Comparison of ENCODE assay signal across 27 mouse cellular contexts in the genomic region with DNA sequence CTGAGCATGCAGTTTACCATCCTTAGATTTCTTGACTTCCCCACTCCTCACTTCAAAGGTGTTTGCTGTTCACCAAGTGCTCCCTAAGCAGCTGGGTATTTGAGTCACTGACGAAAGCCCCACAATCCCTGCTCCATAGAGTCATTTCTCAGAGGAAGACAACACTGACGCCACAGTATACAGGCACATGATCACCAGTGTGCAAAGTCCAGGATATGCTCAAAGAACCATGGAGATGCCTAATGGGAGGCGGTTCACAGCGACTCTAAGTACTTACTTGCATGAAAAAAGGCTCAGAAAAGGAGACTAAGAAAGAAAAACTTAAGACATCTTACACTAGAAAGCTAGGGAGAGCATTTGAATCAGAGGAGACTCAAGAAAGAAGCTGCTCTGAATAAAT. TPM values are rescaled to one million over a fixed set of nuclear protein-coding genes. Genes with fewer than 3 reads are reported as not detected.
DNase-seq lines count a peak whose midpoint lies in the region; ATAC-seq and TF ChIP-seq lines count a peak whose summit lies in the region.
"Had no signal": no experiment of that assay in that cellular context is flagged by ENCODE, and none has a peak within 500 bp of the region (broad histone marks: within the 10 kb centered on the region; RNA-seq: fewer than 3 reads in every experiment).

No protein-coding gene starts in this region.

- H3K36me3 ChIP-seq in intestine, embryonic 15.5 days = no peaks in the 10 kb centered on the region
- no peaks in the 10 kb centered on the region for H3K36me3 ChIP-seq in kidney, adult 2 months (ENCODE audit: control insufficient read depth, insufficient read depth, low read length)
- no peaks in the 10 kb centered on the region for H3K36me3 ChIP-seq in stomach, postnatal 0 days (ENCODE audit: control insufficient read depth, insufficient read depth, low read length)
- H3K36me3 ChIP-seq: embryonic facial prominence, embryonic 13.5 days; G1E had no signal

- H3K4me2 ChIP-seq in intestine, embryonic 15.5 days (replicated peaks) = no peak overlapping the region
- no peak overlapping the region for H3K4me2 ChIP-seq in stomach, postnatal 0 days (replicated peaks; ENCODE audit: low read depth)
- H3K4me2 ChIP-seq: embryonic facial prominence, embryonic 13.5 days; forebrain, embryonic 13.5 days; heart, embryonic 11.5 days; midbrain, embryonic 11.5 days had no signal

- 35% methylated on average over 4 of the region's 4 CpGs for WGBS in intestine, embryonic 15.5 days
- WGBS in kidney, adult 2 months = 22% methylated on average over 4 of the region's 4 CpGs
- WGBS in stomach, postnatal 0 days = 47% methylated on average over 4 of the region's 4 CpGs

- DNase-seq in kidney, adult 2 months = peak; percentile 80
- peak; percentile 32 for DNase-seq in kidney, postnatal 10 days
- DNase-seq in stomach, postnatal 0 days (ENCODE audit: low spot score) = no peak
- no peak for DNase-seq in right cerebral cortex, postnatal 14 days
- DNase-seq in gastrocnemius, adult 8-10 months (ENCODE audit: low spot score in 2 of 2) = no peak
- DNase-seq in ovary, postnatal 10 days (ENCODE audit: low spot score) = no peak
- DNase-seq: adrenal gland, postnatal 14 days; B cell, adult 2 months; cerebellum, adult 8-10 months; cerebellum, postnatal 36 days; embryo, embryonic 11 days; gastrocnemius, postnatal 10 days; liver, postnatal 0 days; right cerebral cortex, postnatal 25 days; thymus, postnatal 14 days had no signal

- no peak for TF ChIP-seq POLR2A in kidney, adult 2 months (IDR thresholded peaks at IDR 0.05; ENCODE audit: low read depth, low read length)

- H3K4me1 ChIP-seq in intestine, embryonic 15.5 days (replicated peaks) = no peaks in the 10 kb centered on the region
- peaks cover 3% of the 10 kb centered on the region; the same call in 1 of the 2 replicates for H3K4me1 ChIP-seq in kidney, adult 2 months (ENCODE audit: control insufficient read depth, insufficient read depth, low read length)
- no peaks in the 10 kb centered on the region for H3K4me1 ChIP-seq in stomach, postnatal 0 days (replicated peaks; ENCODE audit: control insufficient read depth, insufficient read depth)
- H3K4me1 ChIP-seq: embryonic facial prominence, embryonic 13.5 days; forebrain, embryonic 13.5 days had no signal

- H3K27me3 ChIP-seq in intestine, embryonic 15.5 days (replicated peaks) = no peaks in the 10 kb centered on the region
- H3K27me3 ChIP-seq in kidney, adult 2 months (replicated peaks; ENCODE audit: control insufficient read depth, insufficient read depth, low read length) = no peaks in the 10 kb centered on the region
- no peaks in the 10 kb centered on the region for H3K27me3 ChIP-seq in stomach, postnatal 0 days (ENCODE audit: control insufficient read depth, insufficient read depth, low read length)
- H3K27me3 ChIP-seq: CH12.LX; embryonic facial prominence, embryonic 13.5 days; forebrain, embryonic 13.5 days had no signal

- no peak overlapping the region for H3K27ac ChIP-seq in intestine, embryonic 15.5 days
- H3K27ac ChIP-seq in kidney, adult 2 months (ENCODE audit: insufficient read depth, low read depth, low read length) = no peak overlapping the region
- no peak overlapping the region for H3K27ac ChIP-seq in stomach, postnatal 0 days (replicated peaks)
- H3K27ac ChIP-seq: embryonic facial prominence, embryonic 13.5 days; forebrain, embryonic 13.5 days; left cerebral cortex, adult 2 months had no signal

- peak; percentile 81 for ATAC-seq in intestine, embryonic 15.5 days
- 0 out of 2 replicates have a peak, but pooled peaks have one; percentile 68 for ATAC-seq in stomach, postnatal 0 days (ENCODE audit: low FRiP score, low TSS enrichment)
- ATAC-seq: activated CD4-positive, CD25-positive, alpha-beta regulatory T cell, adult 4 months; forebrain, embryonic 13.5 days; hindbrain, embryonic 16.5 days; liver, postnatal 0 days; lung, postnatal 0 days had no signal

- TF ChIP-seq CTCF in kidney, adult 2 months (conservative IDR thresholded peaks at IDR 0.05; ENCODE audit: insufficient read depth, insufficient read length, low read depth, low read length) = no peak
- no peak for TF ChIP-seq CTCF in stomach, postnatal 0 days (IDR thresholded peaks at IDR 0.05; ENCODE audit: low read depth)

- H3K9ac ChIP-seq in intestine, embryonic 15.5 days = no peak overlapping the region
- H3K9ac ChIP-seq in stomach, postnatal 0 days (ENCODE audit: low read length) = no peak overlapping the region
- H3K9ac ChIP-seq: embryonic facial prominence, embryonic 13.5 days; forebrain, embryonic 13.5 days; liver, postnatal 0 days had no signal

- TF ChIP-seq EP300 in stomach, postnatal 0 days (optimal IDR thresholded peaks at IDR 0.05) = no peak

- no peaks in the 10 kb centered on the region for H3K9me3 ChIP-seq in intestine, embryonic 15.5 days
- no peaks in the 10 kb centered on the region for H3K9me3 ChIP-seq in stomach, postnatal 0 days (ENCODE audit: control insufficient read depth, low read length)
- H3K9me3 ChIP-seq: embryonic facial prominence, embryonic 13.5 days; forebrain, embryonic 13.5 days; G1E had no signal

- no peak overlapping the region for H3K4me3 ChIP-seq in intestine, embryonic 15.5 days (replicated peaks)
- H3K4me3 ChIP-seq in kidney, adult 2 months (ENCODE audit: insufficient read depth, low read depth, low read length) = no peak overlapping the region
- no peak overlapping the region for H3K4me3 ChIP-seq in stomach, postnatal 0 days (ENCODE audit: low read depth, low read length)
- H3K4me3 ChIP-seq: embryonic facial prominence, embryonic 13.5 days; erythroblast, embryonic 14.5 days; forebrain, embryonic 13.5 days; left cerebral cortex, adult 2 months had no signal

RNA-seq across cellular contexts. Expression of gene Atp11b, which starts 8.9 kb away (rescaled TPM):
- 43.2 and 44.4 TPM in 2 replicates for polyA plus RNA-seq in intestine, embryonic 15.5 days (2015; fragmentation: Nextera tagmentation; extraction: Ambion mirVana)
- 19.2 and 21.9 TPM in 2 replicates for polyA plus RNA-seq in kidney, adult 2 months (2012; rRNA removed)
- 30.8 and 33.1 TPM in 2 replicates for polyA plus RNA-seq in stomach, postnatal 0 days (2015; fragmentation: Nextera tagmentation; extraction: Ambion mirVana)
- 10 to 100 TPM; 14.6 to 16.8 (median 14.8) TPM for total RNA-seq in gastrocnemius, adult 8-10 months (2022)

Comparison
In these comparisons a context has a peak if more than half of its experiments do, and no peak if none do; other contexts are left out.
1. DNase-seq: peak in kidney, adult 2 months (single experiment) and kidney, postnatal 10 days (single experiment); none in stomach, postnatal 0 days (single experiment), right cerebral cortex, postnatal 14 days (single experiment), gastrocnemius, adult 8-10 months (0 of 2) and ovary, postnatal 10 days (single experiment).